Mouse (Mus musculus): Measurements from ENCODE around the gene Gpr19.

DNA sequence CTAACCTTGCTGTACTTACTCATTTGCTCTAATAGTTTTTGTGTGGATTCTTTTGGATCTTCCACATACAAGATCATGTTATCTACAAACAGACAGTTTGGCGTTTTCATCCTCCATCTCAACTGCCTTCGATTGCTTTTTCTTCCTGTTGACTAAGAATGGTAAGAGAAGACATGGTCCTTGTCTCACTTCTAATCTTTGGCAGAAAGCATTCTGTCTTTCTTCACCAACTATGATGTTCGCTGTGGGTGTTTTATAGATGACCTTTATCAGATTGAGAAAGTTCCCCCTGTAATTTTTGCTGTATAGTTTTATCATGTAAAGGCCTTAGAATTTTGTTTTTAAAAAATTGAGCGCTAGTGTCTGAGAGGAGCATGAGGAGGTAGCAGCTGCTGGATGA lies 60.3 kb downstream of the Gpr19 start:
- TF ChIP-seq CTCF (IDR thresholded peaks at IDR 0.05; ENCODE audit: low read depth, low read length) (no peak), POLR2A (IDR thresholded peaks at IDR 0.05; ENCODE audit: insufficient read depth, low read length) (no peak)
